Mouse (Mus musculus) spleen, embryonic (tissue): Measurements from ENCODE around the gene Stx5a.

Experiments
- CTCF ChIA-PET: fragments of 350-600 bp; sonication (Branson Sonifier 250); formaldehyde crosslinking; loops from one replicate; lab custom pipeline; 2022; lab: Charles Lee

Gene Stx5a

GRCm38 (mm10) chr19:8788521-8788920 lies 47.3 kb downstream of the Stx5a start:
- CTCF ChIA-PET: interaction anchor here (0.6 to 1.1 kb wide), 3 partner anchors 13 to 275 kb away, joined by 3 to 16 read pairs (median 4); partner anchors contain the start of gene Zbtb3

GRCm38 (mm10) chr19:8789171-8789570 lies 48.0 kb downstream of the Stx5a start:
- CTCF ChIA-PET: interaction anchor here (0.6 kb wide), 1 partner anchor 21 kb away, joined by 16 read pairs; no protein-coding TSS in a partner anchor

- CTCF ChIA-PET: interaction anchor here (0.6 kb wide), 2 partner anchors 43 to 59 kb away, joined by 3 read pairs; no protein-coding TSS in a partner anchor
These were observed 49.0 kb downstream of the Stx5a start for GRCm38 (mm10) chr19:8790171-8790570.

GRCm38 (mm10) chr19:8798264-8798946 lies 57.2 kb downstream of the Stx5a start, which contains the start of gene Polr2g:
Gene Polr2g (minus strand): TSS chr19:8798577.
- CTCF ChIA-PET: interaction anchor here (0.6 to 1.3 kb wide), 4 partner anchors 9 to 22 kb away, joined by 3 to 4 read pairs (median 3); partner anchors contain the start of gene Ttc9c

GRCm38 (mm10) chr19:8798947-8799315 lies 57.7 kb downstream of the Stx5a start:
- CTCF ChIA-PET: interaction anchor here (0.6 to 0.8 kb wide), 2 partner anchors 8 to 20 kb away, joined by 3 read pairs; partner anchors contain the start of gene Ttc9c

- CTCF ChIA-PET: interaction anchor here (0.5 to 1.3 kb wide), 4 partner anchors 14 to 119 kb away, joined by 3 to 5 read pairs (median 4); no protein-coding TSS in a partner anchor
These were observed 61.1 kb downstream of the Stx5a start, which contains the start of gene Zbtb3 for GRCm38 (mm10) chr19:8802130-8802821. Gene Zbtb3 (plus strand): TSS chr19:8802555.

GRCm38 (mm10) chr19:8803204-8803780 lies 62.1 kb downstream of the Stx5a start:
- CTCF ChIA-PET: interaction anchor here (1.3 kb wide), 1 partner anchor 27 kb away, joined by 3 read pairs; no protein-coding TSS in a partner anchor

- CTCF ChIA-PET: interaction anchor here (1.3 kb wide), 1 partner anchor 26 kb away, joined by 3 read pairs; no protein-coding TSS in a partner anchor
These were observed 62.9 kb downstream of the Stx5a start for GRCm38 (mm10) chr19:8803879-8804660.
